Comparison of ENCODE assay signal across 8 mouse cellular contexts in genomic region chr10:93589281-93589848, GRCm38 (mm10). TPM values are rescaled to one million over a fixed set of nuclear protein-coding genes. Genes with fewer than 3 reads are reported as not detected.
DNase-seq lines count a peak whose midpoint lies in the region; ATAC-seq lines count a peak whose summit lies in the region.

Snrpf (minus strand) TSS chr10:93589706.

- H3K9ac ChIP-seq in heart, embryonic 13.5 days: peak within 1 kb of the TSS; percentile 92
- peak within 1 kb of the TSS; percentile 86 for H3K9ac ChIP-seq in liver, embryonic 12.5 days
- H3K9ac ChIP-seq in stomach, embryonic 15.5 days: peak within 1 kb of the TSS; percentile 60

- H3K4me1 ChIP-seq in brown adipose tissue, adult 24 weeks (ENCODE audit: control insufficient read depth, insufficient read depth, insufficient read length, low read length): peaks cover 3% of the 10 kb centered on the region; the same call in 1 of the 2 replicates
- peaks cover 22% of the 10 kb centered on the region for H3K4me1 ChIP-seq in heart, embryonic 13.5 days
- H3K4me1 ChIP-seq in liver, embryonic 12.5 days: peaks cover 33% of the 10 kb centered on the region
- H3K4me1 ChIP-seq in stomach, embryonic 15.5 days: peaks cover 6% of the 10 kb centered on the region

- no peaks in the 10 kb centered on the region for H3K9me3 ChIP-seq in heart, embryonic 13.5 days
- H3K9me3 ChIP-seq in liver, embryonic 12.5 days (replicated peaks): no peaks in the 10 kb centered on the region
- no peaks in the 10 kb centered on the region for H3K9me3 ChIP-seq in stomach, embryonic 15.5 days

- peak within 1 kb of the TSS; percentile 78 for H3K4me3 ChIP-seq in brown adipose tissue, adult 24 weeks (ENCODE audit: insufficient read depth, low read depth, low read length)
- peak within 1 kb of the TSS; percentile 90 for H3K4me3 ChIP-seq in heart, embryonic 13.5 days
- peak within 1 kb of the TSS; percentile 87 for H3K4me3 ChIP-seq in liver, embryonic 12.5 days
- H3K4me3 ChIP-seq in stomach, embryonic 15.5 days (replicated peaks): peak within 1 kb of the TSS; percentile 67

- H3K27me3 ChIP-seq in heart, embryonic 13.5 days (replicated peaks): 0 out of 2 replicates have a peak, but pooled peaks cover 8% of the 10 kb centered on the region
- no peaks in the 10 kb centered on the region for H3K27me3 ChIP-seq in liver, embryonic 12.5 days (replicated peaks)
- no peaks in the 10 kb centered on the region for H3K27me3 ChIP-seq in stomach, embryonic 15.5 days (replicated peaks)

- H3K4me2 ChIP-seq in heart, embryonic 13.5 days: peak within 1 kb of the TSS; percentile 75
- H3K4me2 ChIP-seq in liver, embryonic 12.5 days: peak within 1 kb of the TSS; percentile 92
- peak within 1 kb of the TSS; percentile 84 for H3K4me2 ChIP-seq in stomach, embryonic 15.5 days

- under 1% methylated on average over 51 of the region's 63 CpGs for WGBS in heart, embryonic 13.5 days
- WGBS in liver, embryonic 12.5 days (ENCODE audit: insufficient replicate concordance): under 1% methylated on average over 63 of the region's 63 CpGs
- under 1% methylated on average over 63 of the region's 63 CpGs for WGBS in stomach, embryonic 15.5 days

- H3K27ac ChIP-seq in brown adipose tissue, adult 24 weeks (replicated peaks; ENCODE audit: low read depth, low read length): no peak within 1 kb of the TSS
- peak within 1 kb of the TSS; percentile 80 for H3K27ac ChIP-seq in heart, embryonic 13.5 days (replicated peaks)
- peak within 1 kb of the TSS; percentile 78 for H3K27ac ChIP-seq in liver, embryonic 12.5 days
- peak within 1 kb of the TSS; percentile 36 for H3K27ac ChIP-seq in stomach, embryonic 15.5 days

- ATAC-seq in heart, embryonic 13.5 days (ENCODE audit: extremely low read depth, insufficient number of reproducible peaks, low FRiP score, low TSS enrichment): peak; percentile 89
- peak; percentile 83 for ATAC-seq in liver, embryonic 12.5 days
- ATAC-seq in stomach, embryonic 15.5 days (ENCODE audit: insufficient read depth, low FRiP score, low read depth): peak; percentile 89

- peaks cover 34% of the 10 kb centered on the region for H3K36me3 ChIP-seq in heart, embryonic 13.5 days
- H3K36me3 ChIP-seq in liver, embryonic 12.5 days: peaks cover 37% of the 10 kb centered on the region
- H3K36me3 ChIP-seq in stomach, embryonic 15.5 days: peaks cover 10% of the 10 kb centered on the region

- DNase-seq in CD4-positive, CD25-positive, alpha-beta regulatory T cell, adult 2 months (ENCODE audit: low read depth, low spot score): peak; percentile 95
- peak; percentile 49 for DNase-seq in fat pad, adult 2 months (ENCODE audit: extremely low read depth, low read depth, low spot score)
- peak; percentile 93 for DNase-seq in kidney, postnatal 10 days
- peak; percentile 93 to 94 for DNase-seq in natural killer cell, adult 2 months (ENCODE audit: low spot score in 2 of 2)

RNA-seq across cellular contexts. Expression of gene Snrpf, which starts in this region (rescaled TPM):
- 14.5 and 26.0 TPM in 2 replicates for polyA plus RNA-seq in brown adipose tissue, adult 24 weeks (2012; ENCODE audit: insufficient read depth, insufficient read length, missing spikeins)
- 70.7 and 82.9 TPM in 2 replicates for polyA plus RNA-seq in heart, embryonic 13.5 days (2015; fragmentation: Nextera tagmentation; extraction: Ambion mirVana)
- polyA plus RNA-seq in liver, embryonic 12.5 days (2016; fragmentation: Nextera tagmentation; extraction: Ambion mirVana): 121 and 128 TPM in 2 replicates
- polyA plus RNA-seq in stomach, embryonic 15.5 days (2015; fragmentation: Nextera tagmentation; extraction: Ambion mirVana): 111 and 128 TPM in 2 replicates
